Mouse (Mus musculus): ENCODE measurements around the gene Twsg1. TPM values are rescaled to one million over a fixed set of nuclear protein-coding genes. Genes with fewer than 3 reads are reported as not detected.

The Twsg1 gene
- polyA plus RNA-seq (2012; rRNA removed; ENCODE audit: low replicate concordance): 34.3 and 82.5 TPM in 2 replicates

GRCm38 (mm10) chr17:65950622-65951404, at the start of gene Twsg1:
Gene Twsg1 (minus strand): TSS chr17:65951226.

DNA sequence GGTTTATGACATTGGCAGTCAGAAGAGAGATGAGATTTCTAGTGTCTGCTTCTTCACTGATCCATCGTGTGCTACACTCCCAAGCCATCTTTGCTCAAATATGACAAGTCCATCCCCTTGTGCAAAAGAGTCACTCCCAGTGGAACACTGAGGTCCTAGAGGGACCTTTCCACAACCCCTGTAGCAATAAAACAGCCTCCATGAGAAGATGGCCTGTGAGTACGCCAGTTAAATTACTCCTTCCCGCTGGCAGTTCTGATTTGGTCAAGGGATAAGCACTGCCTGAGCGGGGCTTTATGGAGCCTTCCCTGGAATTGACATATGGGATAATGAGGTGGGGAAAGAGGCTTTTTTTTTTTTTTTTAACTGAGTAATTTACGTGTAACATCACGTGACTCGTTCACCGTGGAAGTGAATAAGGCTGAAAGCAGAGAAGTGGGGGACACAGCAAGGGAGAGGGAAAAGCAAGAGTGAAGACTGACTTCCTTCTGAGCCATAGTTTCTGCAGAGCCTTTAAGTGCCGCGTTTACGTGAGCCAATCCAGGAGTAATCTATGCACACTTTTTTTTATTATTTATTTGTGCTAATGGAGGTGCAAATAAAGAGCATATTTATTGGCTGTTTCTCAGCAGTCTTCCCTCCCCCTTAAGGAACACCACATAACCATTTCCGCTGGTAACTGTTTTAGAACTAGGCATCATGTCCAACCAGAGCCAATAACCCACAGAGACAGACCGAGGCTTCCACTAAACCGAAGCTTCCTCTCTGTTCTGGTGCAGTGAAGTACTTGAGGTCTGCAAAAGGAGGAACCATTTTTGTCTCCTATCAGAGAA, 65.1 kb downstream of the Twsg1 start, which contains the start of gene Ralbp1:
TSS of gene Ralbp1 (minus strand) at position 102 of the 833 bp plus-strand sequence.

Other genes with a start within 250 kb of the Twsg1 start
- gene Rab31, start 178.5 kb downstream of the Twsg1 start, polyA plus RNA-seq (2012; rRNA removed; ENCODE audit: low replicate concordance): 30.4 and 58.6 TPM in 2 replicates
- gene Ppp4r1, start 168.7 kb downstream of the Twsg1 start, polyA plus RNA-seq (2012; rRNA removed; ENCODE audit: low replicate concordance): 40.4 and 58.5 TPM in 2 replicates
- gene Ralbp1, start 65.4 kb downstream of the Twsg1 start, polyA plus RNA-seq (2012; rRNA removed; ENCODE audit: low replicate concordance): 34.2 and 40.3 TPM in 2 replicates
- gene Ankrd12, start 125.9 kb upstream of the Twsg1 start, polyA plus RNA-seq (2012; rRNA removed; ENCODE audit: low replicate concordance): 6.6 and 8.6 TPM in 2 replicates
- 48.2 and 59.1 TPM in 2 replicates for gene Ndufv2, start 150.3 kb upstream of the Twsg1 start, polyA plus RNA-seq (2012; rRNA removed; ENCODE audit: low replicate concordance)
- 48.6 and 58.1 TPM in 2 replicates for gene Washc1, start 160.3 kb upstream of the Twsg1 start, polyA plus RNA-seq (2012; rRNA removed; ENCODE audit: low replicate concordance)
- 3.3 and 8.6 TPM in 2 replicates for gene Ddx11, start 172.3 kb upstream of the Twsg1 start, polyA plus RNA-seq (2012; rRNA removed; ENCODE audit: low replicate concordance)

All from subcutaneous adipose tissue, adult 2 months (tissue).